Mouse (Mus musculus): ENCODE data around the gene Gabpb2.

Gabpb2 gene

DNA sequence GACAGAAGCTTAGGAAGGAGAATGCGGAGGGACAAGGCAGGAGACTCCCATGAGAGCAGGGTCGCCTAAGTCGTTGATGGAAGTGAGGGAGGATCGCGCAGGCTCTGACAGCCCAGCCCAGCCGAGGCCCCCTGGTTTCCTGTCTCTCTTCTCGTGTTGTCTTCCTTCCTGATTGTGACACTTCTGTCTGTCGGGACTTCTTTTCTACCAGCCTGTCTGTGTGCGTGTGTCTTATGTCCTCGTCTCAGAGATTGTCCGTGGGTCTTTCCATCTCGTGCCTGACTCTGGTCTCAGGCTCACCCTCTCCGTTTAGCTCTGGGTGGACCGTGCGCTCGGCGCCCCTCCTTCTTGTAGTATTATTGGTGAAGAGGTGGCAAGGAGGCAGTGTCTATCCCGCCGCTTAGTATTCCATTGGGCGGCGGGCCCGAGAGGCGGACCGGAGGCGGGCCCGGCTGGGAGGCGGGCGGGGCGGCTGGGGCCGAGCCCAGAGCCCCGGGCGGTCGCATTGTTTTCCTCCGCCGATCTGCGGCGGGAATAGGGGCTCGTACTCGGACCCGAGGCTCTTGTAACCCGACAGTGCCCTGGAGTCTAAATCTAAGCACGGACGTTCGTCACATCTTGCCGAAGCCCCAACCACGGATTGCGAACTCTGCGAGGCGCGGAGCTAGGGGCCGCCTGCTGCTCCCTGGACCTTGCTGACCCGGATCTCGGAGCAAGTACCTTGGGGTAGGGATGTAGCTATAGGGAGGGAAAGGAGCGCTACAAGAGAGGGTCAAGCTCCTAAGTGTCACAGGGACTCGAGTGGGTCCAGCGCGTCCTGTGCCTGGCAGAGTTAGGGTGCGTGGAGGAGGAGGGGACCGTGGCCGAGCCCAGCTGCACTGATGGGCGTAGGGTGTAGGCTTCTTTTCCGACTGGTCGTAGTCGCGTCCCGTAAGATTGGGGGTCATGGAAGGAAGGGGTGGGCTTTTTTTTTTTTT is 57.4 kb downstream of the Gabpb2 start, which contains the start of gene Sema6c:
Sema6c (plus strand) TSS at position 471 of the 977 bp plus-strand sequence.
- in situ Hi-C loops (cut with MboI, MseI): no loop called here

DNA sequence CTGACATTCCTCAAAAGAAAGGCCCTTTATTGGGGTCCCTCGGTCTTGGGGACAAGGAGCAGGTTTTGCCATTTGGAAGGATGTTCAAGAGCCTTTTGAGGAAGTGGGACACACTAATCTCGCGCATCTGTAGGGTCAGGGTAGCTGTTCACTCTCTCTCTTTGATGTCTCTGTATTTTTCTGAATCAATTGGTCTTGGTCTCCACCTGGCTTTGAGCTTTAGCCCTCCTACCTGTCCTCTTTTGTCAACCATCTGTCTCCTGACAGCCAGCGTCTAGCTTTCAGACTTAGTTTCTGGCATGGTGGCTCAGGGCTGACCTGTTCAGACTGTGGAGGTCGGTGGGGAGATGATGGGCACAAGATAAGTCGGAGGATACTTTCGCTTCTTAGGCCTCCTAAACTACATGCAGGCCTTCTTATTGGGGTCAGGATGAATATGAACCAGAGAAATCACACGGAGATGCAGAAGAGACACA is 58.2 kb downstream of the Gabpb2 start:
- in situ Hi-C loops (cut with MboI, MseI): no loop called here

- in situ Hi-C loops (cut with MboI, MseI): no loop called here
These were observed 63.8 kb downstream of the Gabpb2 start for GRCm38 (mm10) chr3:95153874-95154273.

- in situ Hi-C loops (cut with MboI, MseI): no loop called here
These were observed 69.8 kb downstream of the Gabpb2 start for GRCm38 (mm10) chr3:95147924-95148323.

- in situ Hi-C loops (cut with MboI, MseI): no loop called here
These were observed 75.1 kb downstream of the Gabpb2 start for GRCm38 (mm10) chr3:95142617-95143011.

- in situ Hi-C loops (cut with MboI, MseI): no loop called here
These were observed 75.6 kb downstream of the Gabpb2 start, which contains the start of gene Tnfaip8l2 for GRCm38 (mm10) chr3:95141952-95142616. TSS of gene Tnfaip8l2 (minus strand) at chr3:95142360.

DNA sequence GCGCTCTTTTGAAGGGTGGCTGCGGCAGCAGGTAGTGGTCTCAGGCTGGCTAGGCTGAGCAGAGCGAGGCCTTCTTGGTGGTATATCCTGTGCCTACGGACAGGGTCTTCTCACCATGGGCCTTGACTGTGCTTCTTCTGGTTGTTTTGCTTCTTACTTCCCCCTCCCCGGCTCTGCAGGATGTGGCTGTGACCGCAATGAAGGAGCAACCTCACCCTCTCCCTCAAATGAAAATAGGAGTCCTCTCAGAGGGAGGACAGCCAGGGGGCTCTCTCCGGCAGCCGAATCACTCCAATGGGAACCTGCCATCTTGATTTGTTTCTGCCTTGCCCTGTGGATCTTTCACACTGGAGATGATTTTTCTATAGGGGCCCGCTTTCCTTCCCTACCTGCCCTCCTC is 76.2 kb downstream of the Gabpb2 start:
- in situ Hi-C loops (cut with MboI, MseI): no loop called here

GRCm38 (mm10) chr3:95140795-95141194 is 76.9 kb downstream of the Gabpb2 start:
- in situ Hi-C loops (cut with MboI, MseI): no loop called here

DNA sequence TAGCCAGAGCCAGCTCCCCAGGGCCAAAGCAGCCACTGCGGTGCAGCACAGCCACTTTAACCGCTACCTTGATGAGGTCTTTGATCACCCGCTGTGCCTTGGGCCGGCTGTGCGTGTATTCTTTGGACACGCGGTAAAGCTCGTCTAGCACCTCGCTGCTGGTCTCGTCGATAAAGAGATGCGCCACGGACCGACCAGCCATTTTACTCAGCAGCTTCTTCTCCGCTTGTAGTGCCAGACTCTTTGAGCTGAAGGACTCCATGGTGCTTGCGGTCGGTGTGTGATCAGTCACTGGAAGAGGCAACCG is 77.5 kb downstream of the Gabpb2 start:
- in situ Hi-C loops (cut with MboI, MseI): no loop called here

- in situ Hi-C loops (cut with MboI, MseI): no loop called here
These were observed 78.0 kb downstream of the Gabpb2 start for GRCm38 (mm10) chr3:95139586-95140288.

DNA sequence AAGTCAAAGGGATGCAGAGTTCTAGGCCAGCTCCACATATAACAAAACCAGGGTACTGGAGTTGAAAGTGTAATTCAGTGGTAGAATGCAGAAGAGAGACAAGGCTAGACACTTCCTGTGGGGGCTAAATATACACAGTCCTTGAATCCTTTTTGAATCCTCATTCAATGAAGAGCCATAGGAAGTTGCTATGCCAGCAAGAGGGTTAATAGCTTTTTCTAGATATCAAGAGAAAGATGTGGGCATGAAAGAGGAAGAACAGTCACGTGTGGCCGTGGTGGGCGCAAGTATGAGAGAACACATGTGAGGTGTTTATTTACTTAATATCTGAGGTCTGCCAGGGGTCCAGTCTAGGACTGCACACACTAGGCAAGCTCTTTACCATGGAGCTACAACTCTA is 81.4 kb downstream of the Gabpb2 start:
- in situ Hi-C loops (cut with MboI, MseI): no loop called here

DNA sequence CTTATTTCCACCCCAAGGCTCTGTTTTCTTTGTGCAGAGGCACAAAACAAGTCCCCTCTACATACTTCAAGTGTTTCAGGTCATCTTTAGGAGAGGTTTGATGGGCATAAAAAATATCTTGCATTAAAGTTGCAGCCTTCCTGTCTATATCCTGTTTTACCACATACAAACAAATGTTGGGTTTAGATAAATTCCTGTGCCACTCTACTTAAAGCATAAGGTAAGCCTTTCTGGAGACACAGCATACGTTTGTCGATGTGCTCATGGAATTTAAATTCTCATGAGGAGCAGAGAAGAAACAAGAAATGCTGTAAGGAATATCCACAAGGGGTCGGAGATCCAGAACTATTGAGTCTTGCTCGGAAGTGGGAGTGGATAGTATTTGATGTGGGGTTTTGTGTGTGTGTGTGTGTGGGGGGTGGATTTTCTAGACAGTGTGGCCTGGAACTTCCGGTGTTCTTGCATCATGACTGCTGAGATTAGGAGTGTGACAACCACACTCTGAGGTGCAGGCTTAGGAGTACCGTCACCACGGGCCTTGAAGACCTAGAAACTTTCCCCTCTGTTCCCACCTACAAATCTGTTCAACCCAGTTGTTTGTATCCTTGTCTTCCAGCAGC is 82.2 kb downstream of the Gabpb2 start:
- in situ Hi-C loops (cut with MboI, MseI): no loop called here

- in situ Hi-C loops (cut with MboI, MseI): no loop called here
These were observed 82.7 kb downstream of the Gabpb2 start for GRCm38 (mm10) chr3:95135023-95135422.

GRCm38 (mm10) chr3:95134133-95134532 is 83.6 kb downstream of the Gabpb2 start:
- in situ Hi-C loops (cut with MboI, MseI): loop anchor here (5.0 kb wide), 1 partner anchor 1207 kb away; no protein-coding TSS in a partner anchor

GRCm38 (mm10) chr3:95133680-95134101 is 84.0 kb downstream of the Gabpb2 start, which contains the start of the genes Scnm1 and Lysmd1:
TSS of gene Scnm1 (minus strand) at chr3:95134011.
TSS of gene Lysmd1 (plus strand) at chr3:95134088.
- in situ Hi-C loops (cut with MboI, MseI): loop anchor here (5.0 kb wide), 1 partner anchor 1206 kb away; no protein-coding TSS in a partner anchor

GRCm38 (mm10) chr3:95133176-95133575 is 84.5 kb downstream of the Gabpb2 start:
- in situ Hi-C loops (cut with MboI, MseI): loop anchor here (5.0 kb wide), 1 partner anchor 1206 kb away; no protein-coding TSS in a partner anchor

GRCm38 (mm10) chr3:95132389-95132788 is 85.3 kb downstream of the Gabpb2 start:
- in situ Hi-C loops (cut with MboI, MseI): loop anchor here (5.0 kb wide), 1 partner anchor 1205 kb away; no protein-coding TSS in a partner anchor

Data from T-helper 1 cell (primary cell).